Mouse (Mus musculus) heart, embryonic 11.5 days (tissue): ENCODE results near the gene Vps13d. TPM values are rescaled to one million over a fixed set of nuclear protein-coding genes. Genes with fewer than 3 reads are reported as not detected.
A peak's percentile ranks its signal among the peaks of the same experiment; 100 is the strongest.

ENCODE experiments used
- ATAC-seq: fragments of 200-750 bp; cut with Nextera tagmentation; replicated peaks from 2 replicates; pipeline ENCODE4 v1.8.0; 2017; ENCODE audit warnings: moderate library complexity; ENCODE audit not compliant: insufficient number of reproducible peaks, low FRiP score, low TSS enrichment
- H3K27ac ChIP-seq: fragments of 300-500 bp; sonication (generic); 2 replicates; pipeline ENCODE4 v1.5.1; 2014; ENCODE audit warnings: mild to moderate bottlenecking, low read depth, low read length
- H3K27me3 ChIP-seq: fragments of 300-500 bp; sonication (generic); 2 replicates; pipeline ENCODE4 v1.6.1; 2014; ENCODE audit warnings: mild to moderate bottlenecking, low read length, mixed read lengths; ENCODE audit not compliant: control insufficient read depth, insufficient read depth
- H3K36me3 ChIP-seq: fragments of 300-500 bp; sonication (generic); 2 replicates; pipeline ENCODE4 v1.6.1; 2014; ENCODE audit warnings: mild to moderate bottlenecking, low read length, moderate library complexity, mixed read lengths; ENCODE audit not compliant: control insufficient read depth, insufficient read depth
- H3K4me1 ChIP-seq: fragments of 300-500 bp; sonication (generic); 2 replicates; pipeline ENCODE4 v1.6.1; 2014; ENCODE audit warnings: low read length; ENCODE audit not compliant: control insufficient read depth, insufficient read depth
- H3K4me2 ChIP-seq: fragments of 300-500 bp; sonication (generic); 2 replicates; pipeline ENCODE4 v1.6.1; 2014; ENCODE audit warnings: mild to moderate bottlenecking, moderate library complexity
- H3K4me3 ChIP-seq: fragments of 300-500 bp; sonication (generic); 2 replicates; pipeline ENCODE4 v1.5.1; 2014; ENCODE audit warnings: low read depth, low read length
- H3K9ac ChIP-seq: fragments of 300-500 bp; sonication (generic); 2 replicates; pipeline ENCODE4 v1.6.1; 2014; ENCODE audit warnings: mild to moderate bottlenecking, low read depth, low read length, moderate library complexity
- H3K9me3 ChIP-seq: fragments of 300-500 bp; sonication (generic); replicated peaks from 2 replicates; pipeline ENCODE4 v1.6.1; 2016; ENCODE audit warnings: low read length; ENCODE audit not compliant: control insufficient read depth
- WGBS: fragments of 180-500 bp; shearing (Covaris S2); extraction: QIAGEN DNeasy Blood & Tissue Kit; methylation state at CpG from one replicate; pipeline ENCODE4 v1.1.7; 2014; ENCODE audit not compliant: insufficient replicate concordance; 5-methylcytosine and 5-hydroxymethylcytosine counted together
- polyA plus RNA-seq: library from polyadenylated mRNA; unstranded; fragments of >200 nt; fragmentation: Nextera tagmentation; extraction: Ambion mirVana; gene quantifications from 2 replicates; pipeline ENCODE4 v1.2.1, GENCODE M21; 2014

Gene Vps13d
- polyA plus RNA-seq, 1 experiment from 2014 or later, result 12.0 TPM

GRCm38 (mm10) chr4:145037631-145038416, 157.0 kb downstream of the Vps13d start:
- WGBS, result 83% methylated on average over 5 of the region's 5 CpGs
- Histone ChIP-seq H3K4me1 (peaks cover 38% of the 10 kb centered on the region), H3K9ac (no peak overlapping the region), H3K9me3 (no peaks in the 10 kb centered on the region), H3K4me2 (no peak overlapping the region), H3K27ac (no peak overlapping the region), H3K27me3 (no peaks in the 10 kb centered on the region), H3K4me3 (no peak overlapping the region), H3K36me3 (peaks cover 6% of the 10 kb centered on the region)
- ATAC-seq, result no peak

DNA sequence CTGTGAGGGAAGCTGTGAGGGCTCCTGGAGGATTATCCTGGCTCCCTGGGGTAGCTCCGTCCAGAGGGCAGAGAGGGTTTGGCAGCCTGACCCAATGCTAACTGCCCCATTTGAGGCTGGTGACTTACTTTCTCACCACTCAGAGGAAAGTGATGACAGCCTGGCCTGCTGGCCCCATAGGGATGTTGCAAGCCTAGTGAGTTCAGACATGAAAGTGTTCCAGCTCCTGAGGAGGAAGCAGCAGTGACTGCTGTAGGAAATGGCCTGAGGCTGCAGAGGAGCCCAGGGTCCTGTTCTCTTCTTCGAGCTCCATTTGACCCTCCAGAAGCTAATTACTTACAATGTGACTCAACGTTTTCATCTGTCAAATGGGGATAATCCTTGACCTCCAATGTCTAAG, 157.8 kb downstream of the Vps13d start:
- 53% methylated on average over 3 of the region's 3 CpGs for WGBS
- peaks cover 6% of the 10 kb centered on the region for H3K36me3 ChIP-seq
- H3K9ac ChIP-seq, result no peak overlapping the region
- H3K27ac ChIP-seq, result no peak overlapping the region
- H3K9me3 ChIP-seq, result no peaks in the 10 kb centered on the region
- H3K27me3 ChIP-seq, result no peaks in the 10 kb centered on the region
- ATAC-seq, result no peak
- peaks cover 39% of the 10 kb centered on the region for H3K4me1 ChIP-seq
- no peak overlapping the region for H3K4me3 ChIP-seq
- no peak overlapping the region for H3K4me2 ChIP-seq

GRCm38 (mm10) chr4:145035450-145035849, 159.4 kb downstream of the Vps13d start:
- Histone ChIP-seq H3K4me1 (peaks cover 35% of the 10 kb centered on the region), H3K9ac (no peak overlapping the region), H3K9me3 (no peaks in the 10 kb centered on the region), H3K4me2 (no peak overlapping the region), H3K27me3 (no peaks in the 10 kb centered on the region), H3K4me3 (no peak overlapping the region), H3K36me3 (peaks cover 3% of the 10 kb centered on the region; the same call in 1 of the 2 replicates), H3K27ac (peak overlapping the region; percentile 52)
- WGBS, result 56% methylated on average over 3 of the region's 3 CpGs
- no peak for ATAC-seq

DNA sequence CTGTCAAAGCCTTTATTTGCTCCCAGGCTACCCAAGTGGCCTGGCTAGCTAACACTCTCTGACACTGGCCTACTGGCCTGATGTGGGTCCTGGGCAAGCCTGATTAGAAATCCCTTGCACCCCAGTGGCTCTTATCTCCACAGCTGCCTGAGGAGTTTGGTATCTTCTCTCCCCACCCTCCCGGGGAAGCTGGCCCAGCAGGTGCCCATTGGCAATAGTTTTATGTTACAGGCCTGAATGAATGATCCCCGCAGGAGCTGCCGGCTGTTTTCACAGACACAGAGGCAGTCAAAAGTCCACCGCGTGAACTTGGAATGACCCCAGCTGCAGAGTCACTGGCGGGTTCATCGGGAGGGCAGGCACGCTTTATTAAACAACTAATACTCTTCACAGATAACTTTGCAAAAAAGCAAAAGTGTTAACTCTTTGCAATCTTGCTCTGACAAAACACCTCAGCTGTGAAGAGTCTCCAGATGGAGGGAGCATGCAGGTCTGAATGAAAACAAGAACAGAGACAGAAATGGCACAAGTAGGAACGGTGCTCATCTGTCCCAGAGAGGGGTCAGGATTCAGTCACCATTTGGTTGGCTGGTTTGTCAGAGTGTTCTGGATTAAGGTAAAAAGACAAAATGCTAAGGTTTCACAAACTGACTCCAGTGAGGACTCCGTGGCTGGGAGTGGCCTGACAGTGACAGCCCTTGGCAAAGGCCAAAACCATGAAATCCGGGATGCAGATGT, 160.1 kb downstream of the Vps13d start:
- Histone ChIP-seq H3K9me3 (no peaks in the 10 kb centered on the region), H3K4me3 (no peak overlapping the region), H3K9ac (no peak overlapping the region), H3K4me2 (peak overlapping the region; percentile 38), H3K4me1 (peaks cover 35% of the 10 kb centered on the region), H3K27ac (peak overlapping the region; percentile 52), H3K36me3 (peaks cover 3% of the 10 kb centered on the region; the same call in 1 of the 2 replicates), H3K27me3 (no peaks in the 10 kb centered on the region)
- peak; percentile 65 for ATAC-seq
- WGBS, result 11% methylated on average over 11 of the region's 11 CpGs

- no peaks in the 10 kb centered on the region for H3K27me3 ChIP-seq
- H3K36me3 ChIP-seq, result peaks cover 3% of the 10 kb centered on the region; the same call in 1 of the 2 replicates
- no peak overlapping the region for H3K4me3 ChIP-seq
- 11% methylated on average over 2 of the region's 2 CpGs for WGBS
- ATAC-seq, result no peak
- H3K4me2 ChIP-seq, result no peak overlapping the region
- no peaks in the 10 kb centered on the region for H3K9me3 ChIP-seq
- H3K4me1 ChIP-seq, result peaks cover 35% of the 10 kb centered on the region
- H3K9ac ChIP-seq, result no peak overlapping the region
- H3K27ac ChIP-seq, result no peak overlapping the region
Measured at GRCm38 (mm10) chr4:145033392-145033791, 161.4 kb downstream of the Vps13d start.

- no peak overlapping the region for H3K27ac ChIP-seq
- no peaks in the 10 kb centered on the region for H3K9me3 ChIP-seq
- no peak overlapping the region for H3K9ac ChIP-seq
- no peaks in the 10 kb centered on the region for H3K27me3 ChIP-seq
- 60% methylated on average over 2 of the region's 2 CpGs for WGBS
- peaks cover 35% of the 10 kb centered on the region for H3K4me1 ChIP-seq
- H3K36me3 ChIP-seq, result peaks cover 3% of the 10 kb centered on the region; the same call in 1 of the 2 replicates
- no peak overlapping the region for H3K4me2 ChIP-seq
- no peak overlapping the region for H3K4me3 ChIP-seq
- no peak for ATAC-seq
Measured at GRCm38 (mm10) chr4:145032637-145033036, 162.2 kb downstream of the Vps13d start.

DNA sequence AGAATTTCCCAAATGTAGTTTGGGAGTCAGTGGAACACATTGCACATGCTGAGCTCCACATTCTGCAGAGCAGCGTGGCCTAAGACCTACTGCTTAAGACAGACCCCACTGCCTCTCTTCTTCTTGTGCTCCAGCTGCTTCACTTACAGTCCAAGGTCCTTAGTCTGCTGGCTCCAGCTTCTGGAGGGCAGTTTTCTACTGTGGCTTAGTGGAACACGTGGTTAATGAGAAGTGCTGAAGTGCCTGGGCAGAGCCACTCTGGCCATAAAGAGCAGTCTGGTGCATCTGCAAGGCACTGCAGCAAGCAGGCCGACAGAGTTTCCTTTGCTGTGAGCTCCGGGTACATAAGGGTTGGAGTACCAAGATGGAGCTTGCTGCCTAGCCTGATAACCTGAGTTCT, 163.3 kb downstream of the Vps13d start:
- H3K9ac ChIP-seq, result no peak overlapping the region
- ATAC-seq, result no peak
- 74% methylated on average over 4 of the region's 4 CpGs for WGBS
- H3K9me3 ChIP-seq, result no peaks in the 10 kb centered on the region
- H3K4me2 ChIP-seq, result no peak overlapping the region
- H3K4me1 ChIP-seq, result peaks cover 40% of the 10 kb centered on the region
- no peaks in the 10 kb centered on the region for H3K27me3 ChIP-seq
- H3K4me3 ChIP-seq, result no peak overlapping the region
- no peak overlapping the region for H3K27ac ChIP-seq
- no peaks in the 10 kb centered on the region for H3K36me3 ChIP-seq

DNA sequence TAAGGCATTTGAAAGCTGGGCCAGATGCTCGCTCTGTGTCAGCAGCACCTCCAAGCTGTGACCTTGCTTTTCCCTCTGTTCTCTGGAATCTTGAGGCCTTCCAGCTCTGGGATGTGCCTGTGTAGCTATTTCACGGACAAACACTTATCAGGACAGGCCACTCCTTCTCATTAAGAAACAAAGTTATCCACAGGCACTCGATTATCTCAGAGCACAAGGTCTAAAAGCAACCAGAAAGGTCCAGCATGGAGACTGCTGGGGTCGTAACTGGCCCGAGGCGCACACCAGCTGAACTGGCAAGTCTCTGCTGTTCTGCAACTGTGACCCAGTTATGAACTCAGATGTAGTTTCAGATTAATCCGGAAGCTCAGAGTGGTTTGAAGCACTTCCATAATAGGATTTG, 168.4 kb downstream of the Vps13d start:
- no peak overlapping the region for H3K4me3 ChIP-seq
- H3K4me2 ChIP-seq, result no peak overlapping the region
- peaks cover 34% of the 10 kb centered on the region for H3K4me1 ChIP-seq
- H3K27ac ChIP-seq, result peak overlapping the region; percentile 71
- 13% methylated on average over 7 of the region's 7 CpGs for WGBS
- peak; percentile 41; the same call in 1 of the 2 replicates for ATAC-seq
- H3K27me3 ChIP-seq, result no peaks in the 10 kb centered on the region
- H3K9ac ChIP-seq, result no peak overlapping the region
- H3K36me3 ChIP-seq, result no peaks in the 10 kb centered on the region
- no peaks in the 10 kb centered on the region for H3K9me3 ChIP-seq
